Comparison of ENCODE assay signal across 8 mouse cellular contexts in genomic region chr1:72878473-72879318, GRCm38 (mm10). TPM values are rescaled to one million over a fixed set of nuclear protein-coding genes. Genes with fewer than 3 reads are reported as not detected.
DNase-seq lines count a peak whose midpoint lies in the region; ATAC-seq and TF ChIP-seq lines count a peak whose summit lies in the region.

No protein-coding gene starts in this region.

- 38% methylated on average over 25 of the region's 25 CpGs for WGBS in lung, embryonic 14.5 days
- 45% methylated on average over 25 of the region's 25 CpGs for WGBS in intestine, embryonic 16.5 days
- 36% methylated on average over 25 of the region's 25 CpGs for WGBS in stomach, embryonic 15.5 days

- H3K4me1 ChIP-seq in lung, embryonic 14.5 days (ENCODE audit: insufficient read depth) = peaks cover 4% of the 10 kb centered on the region; the same call in 1 of the 2 replicates
- H3K4me1 ChIP-seq in intestine, embryonic 16.5 days (ENCODE audit: control insufficient read depth, insufficient read depth, low read length) = peaks cover 8% of the 10 kb centered on the region
- peaks cover 30% of the 10 kb centered on the region for H3K4me1 ChIP-seq in stomach, embryonic 15.5 days

- H3K36me3 ChIP-seq in lung, embryonic 14.5 days (ENCODE audit: insufficient read depth) = no peaks in the 10 kb centered on the region
- H3K36me3 ChIP-seq in intestine, embryonic 16.5 days (ENCODE audit: control insufficient read depth, insufficient read depth, low read length) = no peaks in the 10 kb centered on the region
- H3K36me3 ChIP-seq in stomach, embryonic 15.5 days = no peaks in the 10 kb centered on the region

- peak overlapping the region; percentile 58; the same call in 1 of the 2 replicates for H3K27ac ChIP-seq in gastrocnemius, adult 2 months
- H3K27ac ChIP-seq in lung, embryonic 14.5 days (ENCODE audit: low read depth) = no peak overlapping the region; the same call in 1 of the 2 replicates
- no peak overlapping the region for H3K27ac ChIP-seq in intestine, embryonic 16.5 days (ENCODE audit: low read length)
- peak overlapping the region; percentile 68 for H3K27ac ChIP-seq in stomach, embryonic 15.5 days

- H3K9me3 ChIP-seq in lung, embryonic 14.5 days (ENCODE audit: low read depth, low read length) = no peaks in the 10 kb centered on the region
- no peaks in the 10 kb centered on the region for H3K9me3 ChIP-seq in intestine, embryonic 16.5 days (ENCODE audit: control insufficient read depth, low read length)
- H3K9me3 ChIP-seq in stomach, embryonic 15.5 days = no peaks in the 10 kb centered on the region

- no peak for DNase-seq in gastrocnemius, adult 2 months
- DNase-seq in gastrocnemius, adult 8-10 months (ENCODE audit: low spot score in 2 of 2) = no peak
- DNase-seq in lung, embryonic 14.5 days = peak; percentile 30
- no peak for DNase-seq in lung, postnatal 36 days
- no peak for DNase-seq in ovary, postnatal 10 days (ENCODE audit: low spot score)
- no peak for DNase-seq in spleen, postnatal 4 days (ENCODE audit: low spot score in 2 of 2)

- intact Hi-C loops in gastrocnemius, adult 2 months (cut with DNase I) = loop anchor here (1.0 to 5.0 kb wide), 4 partner anchors 169 to 484 kb away; no protein-coding TSS in a partner anchor

- no peak overlapping the region for H3K9ac ChIP-seq in lung, embryonic 14.5 days
- H3K9ac ChIP-seq in intestine, embryonic 16.5 days (ENCODE audit: low read depth, low read length) = no peak overlapping the region
- H3K9ac ChIP-seq in stomach, embryonic 15.5 days = no peak overlapping the region

- no peak for TF ChIP-seq CTCF in gastrocnemius, adult 2 months (IDR thresholded peaks at IDR 0.05)
- no peak for TF ChIP-seq CTCF in lung, embryonic 14.5 days (IDR thresholded peaks at IDR 0.05; ENCODE audit: low read depth)

- peak overlapping the region; percentile 54 for H3K4me3 ChIP-seq in gastrocnemius, adult 2 months
- H3K4me3 ChIP-seq in lung, embryonic 14.5 days (ENCODE audit: low read depth, low read length) = no peak overlapping the region
- no peak overlapping the region for H3K4me3 ChIP-seq in intestine, embryonic 16.5 days (ENCODE audit: low read length)
- H3K4me3 ChIP-seq in stomach, embryonic 15.5 days (replicated peaks) = no peak overlapping the region

- no peak for ATAC-seq in lung, embryonic 14.5 days (ENCODE audit: insufficient read depth)
- no peak for ATAC-seq in intestine, embryonic 16.5 days
- ATAC-seq in stomach, embryonic 15.5 days (ENCODE audit: insufficient read depth, low FRiP score, low read depth) = no peak

- H3K4me2 ChIP-seq in lung, embryonic 14.5 days = peak overlapping the region; percentile 7; the same call in 1 of the 2 replicates
- peak overlapping the region; percentile 46; the same call in 1 of the 2 replicates for H3K4me2 ChIP-seq in intestine, embryonic 16.5 days (ENCODE audit: low read depth, low read length)
- H3K4me2 ChIP-seq in stomach, embryonic 15.5 days = peak overlapping the region; percentile 19; the same call in 1 of the 2 replicates

- H3K27me3 ChIP-seq in lung, embryonic 14.5 days (ENCODE audit: insufficient read depth, low read length) = peaks cover 4% of the 10 kb centered on the region; the same call in 1 of the 2 replicates
- no peaks in the 10 kb centered on the region for H3K27me3 ChIP-seq in intestine, embryonic 16.5 days (replicated peaks; ENCODE audit: control insufficient read depth, insufficient read depth, low read length)
- H3K27me3 ChIP-seq in stomach, embryonic 15.5 days (replicated peaks) = no peaks in the 10 kb centered on the region

RNA-seq across cellular contexts. Expression of gene Igfbp5, which starts 4.0 kb away (rescaled TPM):
- total RNA-seq in gastrocnemius, adult 2 months (2021) = 100 to 1,000 TPM; 248 to 267 TPM
- total RNA-seq in gastrocnemius, adult 8-10 months (2022) = 100 to 1,000 TPM; 100 to 289 (median 178) TPM
- polyA plus RNA-seq in lung, embryonic 14.5 days (2014; fragmentation: Nextera tagmentation; extraction: Ambion mirVana) = 48.5 and 51.8 TPM in 2 replicates
- polyA plus RNA-seq in intestine, embryonic 16.5 days (2015; fragmentation: Nextera tagmentation; extraction: Ambion mirVana) = 25.7 and 27.8 TPM in 2 replicates
- 89.8 and 94.7 TPM in 2 replicates for polyA plus RNA-seq in stomach, embryonic 15.5 days (2015; fragmentation: Nextera tagmentation; extraction: Ambion mirVana)

RNA-seq across cellular contexts. Expression of gene Igfbp2, which starts 54.4 kb away (rescaled TPM):
- total RNA-seq in gastrocnemius, adult 2 months (2021) = not detected
- under 1 TPM in 3 of 4 experiments, not detected in 1; 0.21 to 0.53 (median 0.29) TPM for total RNA-seq in gastrocnemius, adult 8-10 months (2022)
- 321 and 352 TPM in 2 replicates for polyA plus RNA-seq in lung, embryonic 14.5 days (2014; fragmentation: Nextera tagmentation; extraction: Ambion mirVana)
- 127 and 139 TPM in 2 replicates for polyA plus RNA-seq in intestine, embryonic 16.5 days (2015; fragmentation: Nextera tagmentation; extraction: Ambion mirVana)
- polyA plus RNA-seq in stomach, embryonic 15.5 days (2015; fragmentation: Nextera tagmentation; extraction: Ambion mirVana) = 404 and 428 TPM in 2 replicates

Comparison
In these comparisons a context has a peak if more than half of its experiments do, and no peak if none do; other contexts are left out.
1. H3K27ac ChIP-seq: peak in gastrocnemius, adult 2 months (single experiment) and stomach, embryonic 15.5 days (single experiment); none in lung, embryonic 14.5 days (single experiment) and intestine, embryonic 16.5 days (single experiment).
2. Peak in every context shown above with its lines, with median percentiles within 50 percentile points of each other: H3K4me2 ChIP-seq.